Mouse (Mus musculus): ENCODE measurements at regions not wholly inside any gene's neighbourhood (a gene's known extent, or its start where the extent isn't known, plus 50 kb on each side); places are given as distances from the start of the nearest gene placed in this dataset.
"Not testable (repeated sequence)": the region's sequence is repeated elsewhere in the genome, so short reads cannot be mapped to it uniquely, and the experiment has no call there.

DNA sequence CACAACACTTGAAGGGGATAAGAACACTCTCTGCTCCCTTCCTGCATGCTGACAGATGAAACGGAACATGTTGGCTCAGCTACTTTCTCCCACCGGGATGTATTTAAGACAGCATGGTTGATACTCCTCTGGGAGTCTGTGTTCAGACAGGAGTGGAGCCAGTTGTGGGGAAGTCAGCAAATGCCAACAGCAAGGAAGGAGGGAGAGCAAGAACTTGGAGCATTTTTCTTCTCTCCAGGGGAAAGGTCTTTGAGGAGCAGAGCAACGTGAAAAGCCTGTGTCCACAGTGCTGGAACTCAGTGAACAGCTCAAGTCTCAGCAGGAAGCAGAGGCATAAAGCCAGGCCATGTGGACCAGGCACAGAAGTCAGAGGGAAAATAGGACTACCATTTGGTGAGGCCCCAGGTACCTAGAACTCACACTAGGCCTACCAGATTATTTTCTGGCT is 188.8 kb upstream of the Dmac1 start:
- no peak for DNase-seq

GRCm38 (mm10) chr4:75463579-75463978 is 185.5 kb upstream of the Dmac1 start:
- DNase-seq, result no peak

- DNase-seq, result no peak
Measured at GRCm38 (mm10) chr4:75449478-75449877, 171.4 kb upstream of the Dmac1 start.

DNA sequence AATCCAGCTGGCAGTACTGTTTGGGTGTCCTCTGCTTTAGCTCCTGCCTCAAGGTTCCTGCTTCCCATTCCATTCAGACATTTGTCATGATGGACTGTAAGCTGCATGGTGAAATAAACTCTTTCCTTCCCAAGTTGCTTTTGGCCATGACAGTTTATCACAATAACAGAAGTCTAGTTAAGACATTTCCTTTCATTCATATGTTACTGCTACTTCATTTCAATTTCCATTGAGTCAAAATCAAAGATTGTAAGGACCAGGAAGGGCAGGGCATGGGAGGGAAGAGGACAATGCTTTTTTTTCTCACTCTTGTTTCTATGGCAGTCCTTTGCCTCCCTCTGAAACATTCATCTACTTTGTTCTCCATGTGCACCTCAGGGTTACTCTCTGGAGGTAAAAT is 145.2 kb upstream of the Dmac1 start:
- no peak for DNase-seq

- not testable (repeated sequence) for DNase-seq
Measured at GRCm38 (mm10) chr4:75400754-75401153, 122.6 kb upstream of the Dmac1 start.

DNA sequence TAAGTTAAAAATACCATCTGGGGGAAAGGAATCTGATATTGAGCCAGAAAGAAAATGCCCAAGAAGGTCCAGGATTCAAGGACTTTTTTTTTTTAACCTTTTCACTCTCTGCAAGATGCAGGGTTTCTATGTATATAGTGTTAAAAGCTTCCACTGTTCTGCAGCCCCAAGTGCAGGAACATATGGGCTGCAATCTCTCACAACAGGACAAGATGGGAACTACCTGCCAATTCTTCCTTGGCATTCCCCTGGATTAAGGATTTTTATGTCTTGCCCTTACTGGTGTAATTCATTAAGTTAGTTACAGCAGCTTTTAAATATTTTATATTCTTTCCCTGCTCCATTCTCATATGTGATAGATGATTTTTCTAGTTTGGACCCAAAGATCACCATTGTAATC is 116.9 kb upstream of the Dmac1 start:
- DNase-seq, result no peak

GRCm38 (mm10) chr4:75394264-75394663 is 116.2 kb upstream of the Dmac1 start:
- DNase-seq, result no peak

- peak; percentile 8 for DNase-seq
Measured at GRCm38 (mm10) chr4:75386271-75386938, 108.3 kb upstream of the Dmac1 start.

DNA sequence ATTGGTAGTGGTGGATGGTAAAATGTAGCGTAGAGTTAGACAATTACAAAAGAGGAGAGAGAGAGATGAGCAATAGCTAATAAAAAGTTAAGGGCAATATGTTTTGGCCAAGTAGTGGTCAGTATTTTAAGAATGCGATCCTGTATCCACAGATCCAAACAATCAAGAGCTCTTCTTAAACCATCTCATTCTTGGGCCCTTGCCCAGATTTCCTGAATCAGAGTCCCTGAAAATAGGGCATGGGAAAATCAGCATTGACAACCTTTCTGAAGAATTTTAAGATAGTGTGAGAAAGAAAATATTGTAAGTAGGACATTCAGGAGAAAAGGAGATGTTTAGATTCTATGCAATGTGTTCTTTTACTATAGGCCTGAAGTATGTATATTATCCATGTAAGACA is 81.4 kb upstream of the Dmac1 start:
- DNase-seq, result no peak

DNA sequence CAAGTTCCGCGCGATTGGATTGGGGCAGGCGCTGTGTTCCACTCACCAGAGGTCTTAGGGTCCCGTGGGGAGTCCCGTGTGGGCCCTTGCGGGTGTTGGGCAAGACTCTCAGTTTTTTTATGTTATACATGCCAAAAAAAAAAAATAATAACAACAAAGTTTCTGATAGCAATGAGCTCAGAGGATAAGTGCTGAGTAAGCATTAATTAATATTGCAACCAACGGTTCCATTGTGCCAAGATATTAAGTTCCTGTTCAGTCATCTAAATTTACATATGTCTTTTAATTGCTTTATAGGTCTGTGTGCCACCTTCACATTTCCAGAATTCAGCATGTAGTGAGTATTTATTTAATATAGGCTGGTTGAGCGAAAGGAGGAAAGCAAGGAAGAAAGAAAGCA is 77.5 kb upstream of the Dmac1 start:
- DNase-seq, result no peak

GRCm38 (mm10) chr4:75334496-75334895 is 56.4 kb upstream of the Dmac1 start:
- DNase-seq, result no peak

- DNase-seq, result no peak
Measured at GRCm38 (mm10) chr4:75332791-75333190, 54.7 kb upstream of the Dmac1 start.

DNA sequence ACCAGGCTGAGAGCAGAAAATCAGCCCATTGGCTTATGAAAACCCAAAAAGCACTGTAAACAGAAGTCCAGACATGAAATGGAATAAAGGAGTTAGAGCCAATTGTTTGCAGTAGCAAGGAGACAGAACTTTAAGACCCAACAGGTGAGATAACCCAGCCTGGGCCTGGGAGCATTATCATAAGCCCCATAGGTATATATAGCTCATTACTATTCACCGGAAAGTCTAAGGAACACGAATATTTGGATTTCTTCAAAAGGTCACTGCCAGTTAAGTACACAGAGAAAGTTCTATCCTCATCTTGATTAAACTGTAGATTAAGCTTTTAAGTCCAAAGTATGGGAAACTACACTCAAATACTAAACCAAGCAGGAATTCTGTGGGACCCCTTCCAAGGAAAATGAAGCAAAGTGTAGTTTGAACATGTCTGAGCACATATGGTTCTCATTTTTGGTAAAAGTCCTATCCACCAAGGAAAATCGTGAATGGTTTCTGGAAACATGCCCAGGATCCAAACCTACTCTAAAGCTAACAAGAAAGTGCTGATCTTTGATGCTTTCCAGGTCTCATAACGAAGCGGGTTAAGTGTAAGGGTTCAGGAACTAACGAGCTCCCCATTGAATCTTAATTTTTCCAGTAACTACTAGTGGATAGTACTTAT is 51.5 kb upstream of the Dmac1 start:
- DNase-seq, result peak; percentile 18
